Mouse (Mus musculus): Measurements from ENCODE around the gene Fads2.

DNA sequence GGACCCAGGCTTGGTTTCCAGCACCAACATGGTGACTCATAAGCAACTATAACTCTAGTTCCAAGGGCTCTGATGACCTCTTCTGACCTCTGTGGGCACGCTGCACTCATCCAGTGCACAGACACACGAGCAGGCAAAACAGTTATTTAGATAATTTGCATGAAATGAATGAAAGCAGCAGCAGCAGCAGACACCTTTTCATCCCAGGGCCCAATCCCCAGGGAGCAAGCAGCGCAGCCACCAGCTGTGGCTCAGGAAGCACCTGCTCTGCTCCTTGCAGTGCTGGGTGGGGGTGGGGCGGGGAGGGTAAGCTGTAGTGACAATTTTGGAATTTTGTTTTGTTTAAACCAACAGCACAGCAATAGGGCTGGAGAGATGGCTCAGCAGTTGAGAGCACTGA lies 29.7 kb downstream of the Fads2 start:
- TF ChIP-seq CTCF (conservative IDR thresholded peaks at IDR 0.05; ENCODE audit: low read length) (no peak), POU5F1 (IDR thresholded peaks at IDR 0.05; ENCODE audit: borderline replicate concordance, low read length) (no peak)
